Mouse (Mus musculus) ES-E14 (cell line): ENCODE measurements around the gene Psmb7. TPM values are rescaled to one million over a fixed set of nuclear protein-coding genes. Genes with fewer than 3 reads are reported as not detected.

ENCODE experiments used
- DNase-seq: peaks from one replicate; pipeline ENCODE4 v3.0.0-alpha.2; 2013; ENCODE audit warnings: low read depth, low spot score
- H3K27ac ChIP-seq: 2 replicates; pipeline ENCODE4 v1.5.1; 2012; ENCODE audit warnings: low read depth, mild to moderate bottlenecking, low read length, moderate library complexity, mixed read lengths; ENCODE audit not compliant: poor library complexity, insufficient read depth, severe bottlenecking
- H3K36me3 ChIP-seq: 2 replicates; pipeline ENCODE4 v1.6.1; 2012; ENCODE audit warnings: mild to moderate bottlenecking, low read length, moderate library complexity, mixed read lengths; ENCODE audit not compliant: control insufficient read depth, poor library complexity, insufficient read depth, severe bottlenecking
- H3K4me1 ChIP-seq, 2 experiments: fragments of 150-350 bp in 1 of 2; sonication (generic) in 1 of 2; 2 replicates each; pipeline ENCODE4 v1.6.1; 2012; ENCODE audit warnings: low read length in 2 of 2, mild to moderate bottlenecking in 1 of 2, mixed read lengths in 1 of 2; ENCODE audit not compliant: control insufficient read depth in 2 of 2, insufficient read depth in 2 of 2, poor library complexity in 1 of 2
- H3K4me3 ChIP-seq, 2 experiments: fragments of 150-350 bp in 1 of 2; sonication (generic) in 1 of 2; 2 replicates each; pipeline ENCODE4 v1.5.1; 2012; ENCODE audit warnings: low read length in 2 of 2, low read depth in 1 of 2, mild to moderate bottlenecking in 1 of 2, mixed read lengths in 1 of 2; ENCODE audit not compliant: insufficient read depth in 1 of 2, poor library complexity in 1 of 2, severe bottlenecking in 1 of 2
- H3K9ac ChIP-seq: 2 replicates; pipeline ENCODE4 v1.6.1; 2012; ENCODE audit warnings: low read depth, mild to moderate bottlenecking, low read length, mixed read lengths; ENCODE audit not compliant: poor library complexity, insufficient read depth, severe bottlenecking
- H3K9me3 ChIP-seq: fragments of 150-350 bp; sonication (generic); 2 replicates; pipeline ENCODE4 v1.6.1; 2012; ENCODE audit warnings: low read depth, mild to moderate bottlenecking, low read length; ENCODE audit not compliant: control insufficient read depth, insufficient read depth
- CHD2 ChIP-seq: IDR thresholded peaks from 2 replicates; pipeline ENCODE4 v1.6.1; 2014; ENCODE audit warnings: mild to moderate bottlenecking, low read depth, low read length, inconsistent platforms
- HCFC1 ChIP-seq: IDR thresholded peaks from 2 replicates; pipeline ENCODE4 v1.6.1; 2012; ENCODE audit warnings: low read length, inconsistent platforms, borderline replicate concordance; ENCODE audit not compliant: insufficient read depth
- MAFK ChIP-seq: IDR thresholded peaks from 2 replicates; pipeline ENCODE4 v1.6.1; 2014; ENCODE audit warnings: mild to moderate bottlenecking, low read depth, low read length, inconsistent platforms; ENCODE audit not compliant: insufficient read depth
- ZC3H11A ChIP-seq: IDR thresholded peaks from 2 replicates; pipeline ENCODE4 v1.6.1; 2012; ENCODE audit warnings: low read depth, mild to moderate bottlenecking, inconsistent platforms, low read length, borderline replicate concordance
- ZNF384 ChIP-seq: IDR thresholded peaks from 2 replicates; pipeline ENCODE4 v1.6.1; 2012; ENCODE audit warnings: low read depth, low read length, inconsistent platforms
- in situ Hi-C, 2 experiments: fragments of 600-800 bp; cut with MboI; formaldehyde crosslinking; loops; one replicate each; pipeline ENCODE4 v1.15.1; 2025; ENCODE audit warnings: low sequenced_read_pairs in 2 of 2, inconsistent platforms in 1 of 2; ENCODE audit not compliant: unreplicated experiment in 2 of 2
- total RNA-seq: library from RNA; depleted of rRNA; stranded (reverse); fragments of 300-350 nt; gene quantifications from 2 replicates; pipeline ENCODE4 v1.2.3, GENCODE M21; 2012

Gene Psmb7
- total RNA-seq, 1 experiment = 382 TPM

- no peak for DNase-seq
- TF ChIP-seq ZC3H11A (no peak), MAFK (no peak), HCFC1 (no peak), CHD2 (no peak), ZNF384 (no peak)
- Histone ChIP-seq H3K4me1 (peaks cover 17 to 50% of the 10 kb centered on the region in 2 experiments), H3K9me3 (no peaks in the 10 kb centered on the region), H3K36me3 (peaks cover 5% of the 10 kb centered on the region; the same call in 1 of the 2 replicates), H3K27ac (peak overlapping the region; percentile 65), H3K9ac (peak overlapping the region; percentile 4; the same call in 1 of the 2 replicates), H3K4me3 (peak overlapping the region in 1 of 2 experiments; percentile 6; a peak in 1 of 4 replicates)
- in situ Hi-C loops = no loop called here
Observed at GRCm38 (mm10) chr2:38546748-38547147, 97.1 kb downstream of the Psmb7 start.

GRCm38 (mm10) chr2:38546222-38546621 lies 97.7 kb downstream of the Psmb7 start:
- peak; percentile 62 for DNase-seq
- Histone ChIP-seq H3K4me1 (peaks cover 17 to 53% of the 10 kb centered on the region in 2 experiments), H3K27ac (peak overlapping the region; percentile 65), H3K9me3 (no peaks in the 10 kb centered on the region), H3K4me3 (peak overlapping the region in 1 of 2 experiments; percentile 6; a peak in 1 of 4 replicates), H3K9ac (peak overlapping the region; percentile 4; the same call in 1 of the 2 replicates), H3K36me3 (peaks cover 4% of the 10 kb centered on the region; the same call in 1 of the 2 replicates)
- no peak for TF ChIP-seq MAFK
- no peak for TF ChIP-seq ZNF384
- no peak for TF ChIP-seq ZC3H11A
- no peak for TF ChIP-seq HCFC1
- in situ Hi-C loops = no loop called here

- DNase-seq = no peak
- Histone ChIP-seq H3K4me1 (peaks cover 17 to 50% of the 10 kb centered on the region in 2 experiments), H3K9me3 (no peaks in the 10 kb centered on the region), H3K27ac (peak overlapping the region; percentile 48; the same call in 1 of the 2 replicates), H3K4me3 (no peak overlapping the region), H3K36me3 (no peaks in the 10 kb centered on the region), H3K9ac (no peak overlapping the region)
- no peak for TF ChIP-seq MAFK
- no peak for TF ChIP-seq ZNF384
- no peak for TF ChIP-seq ZC3H11A
- no peak for TF ChIP-seq CHD2
- no peak for TF ChIP-seq HCFC1
- in situ Hi-C loops = no loop called here
Observed at GRCm38 (mm10) chr2:38545706-38546105, 98.2 kb downstream of the Psmb7 start.

- Histone ChIP-seq H3K4me1 (peaks cover 17 to 47% of the 10 kb centered on the region in 2 experiments), H3K4me3 (no peak overlapping the region), H3K9me3 (no peaks in the 10 kb centered on the region), H3K27ac (no peak overlapping the region), H3K9ac (no peak overlapping the region), H3K36me3 (no peaks in the 10 kb centered on the region)
- TF ChIP-seq HCFC1 (no peak), ZNF384 (no peak), MAFK (no peak), CHD2 (no peak), ZC3H11A (no peak)
- no peak for DNase-seq
- in situ Hi-C loops = no loop called here
Observed at GRCm38 (mm10) chr2:38544982-38545381, 98.9 kb downstream of the Psmb7 start.

- H3K27ac ChIP-seq = no peak overlapping the region
- no peak for TF ChIP-seq MAFK
- TF ChIP-seq ZNF384 = no peak
- no peak for TF ChIP-seq CHD2
- no peak for TF ChIP-seq HCFC1
- no peak for TF ChIP-seq ZC3H11A
- peaks cover 17 to 47% of the 10 kb centered on the region in 2 experiments for H3K4me1 ChIP-seq
- H3K9ac ChIP-seq = no peak overlapping the region
- DNase-seq = no peak
- H3K9me3 ChIP-seq = no peaks in the 10 kb centered on the region
- no peaks in the 10 kb centered on the region for H3K36me3 ChIP-seq
- no peak overlapping the region for H3K4me3 ChIP-seq
- in situ Hi-C loops = no loop called here
Observed at GRCm38 (mm10) chr2:38544341-38544740, 99.5 kb downstream of the Psmb7 start.
